Mouse (Mus musculus) heart, embryonic 16.5 days (tissue): ENCODE results near the gene Pparg. TPM values are rescaled to one million over a fixed set of nuclear protein-coding genes. Genes with fewer than 3 reads are reported as not detected.

Source experiments
- ATAC-seq: fragments of 200-750 bp; cut with Nextera tagmentation; replicated peaks from 2 replicates; pipeline ENCODE4 v1.8.0; 2017; ENCODE audit warnings: moderate number of reproducible peaks; ENCODE audit not compliant: insufficient read depth, low FRiP score; ENCODE audit errors: extremely low read depth
- H3K27ac ChIP-seq: fragments of 300-500 bp; sonication (generic); 2 replicates; pipeline ENCODE4 v1.5.1; 2014; ENCODE audit warnings: mild to moderate bottlenecking, low read length, control low read depth, moderate library complexity
- H3K27me3 ChIP-seq: fragments of 300-500 bp; sonication (generic); 2 replicates; pipeline ENCODE4 v1.6.1; 2014; ENCODE audit warnings: low read length, mixed read lengths; ENCODE audit not compliant: control insufficient read depth, insufficient read depth
- H3K36me3 ChIP-seq: fragments of 300-500 bp; sonication (generic); 2 replicates; pipeline ENCODE4 v1.6.1; 2014; ENCODE audit not compliant: control insufficient read depth, insufficient read depth
- H3K4me1 ChIP-seq: fragments of 300-500 bp; sonication (generic); 2 replicates; pipeline ENCODE4 v1.6.1; 2014; ENCODE audit warnings: low read length, mixed read lengths; ENCODE audit not compliant: control insufficient read depth, insufficient read depth
- H3K4me2 ChIP-seq: fragments of 300-500 bp; sonication (generic); 2 replicates; pipeline ENCODE4 v1.6.1; 2014; ENCODE audit warnings: low read depth, mild to moderate bottlenecking, control low read depth, low read length
- H3K4me3 ChIP-seq: fragments of 300-500 bp; sonication (generic); 2 replicates; pipeline ENCODE4 v1.5.1; 2014; ENCODE audit warnings: mild to moderate bottlenecking, control low read depth, low read length
- H3K9ac ChIP-seq: fragments of 300-500 bp; sonication (generic); 2 replicates; pipeline ENCODE4 v1.6.1; 2014; ENCODE audit warnings: low read length, control low read depth
- H3K9me3 ChIP-seq: fragments of 300-500 bp; sonication (generic); replicated peaks from 2 replicates; pipeline ENCODE4 v1.6.1; 2016; ENCODE audit warnings: low read length; ENCODE audit not compliant: control insufficient read depth
- WGBS: fragments of 180-500 bp; shearing (Covaris S2); extraction: QIAGEN DNeasy Blood & Tissue Kit; methylation state at CpG from one replicate; pipeline ENCODE4 v1.1.7; 2014; 5-methylcytosine and 5-hydroxymethylcytosine counted together
- polyA plus RNA-seq: library from polyadenylated mRNA; unstranded; fragments of >200 nt; fragmentation: Nextera tagmentation; extraction: Ambion mirVana; gene quantifications from 2 replicates; pipeline ENCODE4 v1.2.1, GENCODE M21; 2015

Pparg gene
- polyA plus RNA-seq, 1 experiment from 2014 or later = 4.0 TPM

GRCm38 (mm10) chr6:115503549-115504159 lies 142.9 kb downstream of the Pparg start:
- Histone ChIP-seq H3K27me3 (no peaks in the 10 kb centered on the region), H3K36me3 (no peaks in the 10 kb centered on the region), H3K9me3 (peaks cover 5% of the 10 kb centered on the region; the same call in 1 of the 2 replicates), H3K4me1 (0 out of 2 replicates have a peak, but pooled peaks cover 6% of the 10 kb centered on the region), H3K4me3 (no peak overlapping the region), H3K27ac (no peak overlapping the region), H3K9ac (no peak overlapping the region), H3K4me2 (no peak overlapping the region)
- ATAC-seq = no peak
- WGBS = 71% methylated on average over 10 of the region's 10 CpGs

GRCm38 (mm10) chr6:115504160-115504558 lies 143.4 kb downstream of the Pparg start:
- H3K27ac ChIP-seq = no peak overlapping the region
- H3K27me3 ChIP-seq = no peaks in the 10 kb centered on the region
- WGBS = 62% methylated on average over 3 of the region's 3 CpGs
- H3K36me3 ChIP-seq = no peaks in the 10 kb centered on the region
- H3K4me3 ChIP-seq = no peak overlapping the region
- peaks cover 5% of the 10 kb centered on the region; the same call in 1 of the 2 replicates for H3K9me3 ChIP-seq
- no peak for ATAC-seq
- no peak overlapping the region for H3K4me2 ChIP-seq
- no peak overlapping the region for H3K9ac ChIP-seq
- 0 out of 2 replicates have a peak, but pooled peaks cover 6% of the 10 kb centered on the region for H3K4me1 ChIP-seq

- Histone ChIP-seq H3K9me3 (peaks cover 5% of the 10 kb centered on the region; the same call in 1 of the 2 replicates), H3K4me2 (no peak overlapping the region), H3K9ac (no peak overlapping the region), H3K36me3 (no peaks in the 10 kb centered on the region), H3K27ac (no peak overlapping the region), H3K27me3 (no peaks in the 10 kb centered on the region), H3K4me1 (0 out of 2 replicates have a peak, but pooled peaks cover 6% of the 10 kb centered on the region), H3K4me3 (no peak overlapping the region)
- no peak for ATAC-seq
- 70% methylated on average over 5 of the region's 5 CpGs for WGBS
Observed at GRCm38 (mm10) chr6:115504915-115505314, 144.2 kb downstream of the Pparg start.

GRCm38 (mm10) chr6:115506425-115506824 lies 145.7 kb downstream of the Pparg start:
- peaks cover 5% of the 10 kb centered on the region; the same call in 1 of the 2 replicates for H3K9me3 ChIP-seq
- no peak overlapping the region for H3K4me3 ChIP-seq
- WGBS = 87% methylated on average over 1 of the region's 1 CpGs
- H3K4me1 ChIP-seq = no peaks in the 10 kb centered on the region
- no peaks in the 10 kb centered on the region for H3K36me3 ChIP-seq
- H3K27ac ChIP-seq = no peak overlapping the region
- ATAC-seq = no peak
- no peak overlapping the region for H3K4me2 ChIP-seq
- no peak overlapping the region for H3K9ac ChIP-seq
- no peaks in the 10 kb centered on the region for H3K27me3 ChIP-seq

GRCm38 (mm10) chr6:115511447-115511846 lies 150.7 kb downstream of the Pparg start:
- no peak overlapping the region for H3K4me2 ChIP-seq
- no peaks in the 10 kb centered on the region for H3K27me3 ChIP-seq
- H3K36me3 ChIP-seq = no peaks in the 10 kb centered on the region
- no peak for ATAC-seq
- WGBS = 90% methylated on average over 3 of the region's 3 CpGs
- H3K27ac ChIP-seq = no peak overlapping the region
- no peak overlapping the region for H3K9ac ChIP-seq
- no peak overlapping the region for H3K4me3 ChIP-seq
- peaks cover 5% of the 10 kb centered on the region; the same call in 1 of the 2 replicates for H3K9me3 ChIP-seq
- H3K4me1 ChIP-seq = no peaks in the 10 kb centered on the region

- Histone ChIP-seq H3K9me3 (peaks cover 3% of the 10 kb centered on the region; the same call in 1 of the 2 replicates), H3K9ac (no peak overlapping the region), H3K4me2 (no peak overlapping the region), H3K27ac (no peak overlapping the region), H3K27me3 (no peaks in the 10 kb centered on the region), H3K4me3 (no peak overlapping the region), H3K4me1 (no peaks in the 10 kb centered on the region), H3K36me3 (no peaks in the 10 kb centered on the region)
- ATAC-seq = no peak
- WGBS = 87% methylated on average over 4 of the region's 4 CpGs
Observed at GRCm38 (mm10) chr6:115513207-115513606, 152.5 kb downstream of the Pparg start.

- 69% methylated on average over 4 of the region's 4 CpGs for WGBS
- no peak overlapping the region for H3K9ac ChIP-seq
- H3K9me3 ChIP-seq = no peaks in the 10 kb centered on the region
- H3K4me3 ChIP-seq = no peak overlapping the region
- H3K4me1 ChIP-seq = no peaks in the 10 kb centered on the region
- no peaks in the 10 kb centered on the region for H3K36me3 ChIP-seq
- H3K27ac ChIP-seq = no peak overlapping the region
- H3K4me2 ChIP-seq = no peak overlapping the region
- ATAC-seq = no peak
- H3K27me3 ChIP-seq = peaks cover 2% of the 10 kb centered on the region; the same call in 1 of the 2 replicates
Observed at GRCm38 (mm10) chr6:115517904-115518303, 157.2 kb downstream of the Pparg start.

GRCm38 (mm10) chr6:115518352-115518751 lies 157.6 kb downstream of the Pparg start:
- Histone ChIP-seq H3K9ac (no peak overlapping the region), H3K9me3 (no peaks in the 10 kb centered on the region), H3K36me3 (no peaks in the 10 kb centered on the region), H3K27me3 (peaks cover 2% of the 10 kb centered on the region; the same call in 1 of the 2 replicates), H3K4me1 (peaks cover 2% of the 10 kb centered on the region; the same call in 1 of the 2 replicates), H3K4me3 (no peak overlapping the region), H3K27ac (no peak overlapping the region; the same call in 1 of the 2 replicates), H3K4me2 (no peak overlapping the region)
- ATAC-seq = no peak
- WGBS = 66% methylated on average over 2 of the region's 2 CpGs

- WGBS = 63% methylated on average over 12 of the region's 12 CpGs
- Histone ChIP-seq H3K36me3 (no peaks in the 10 kb centered on the region), H3K9ac (no peak overlapping the region), H3K4me1 (peaks cover 7% of the 10 kb centered on the region), H3K27me3 (peaks cover 2% of the 10 kb centered on the region; the same call in 1 of the 2 replicates), H3K4me3 (no peak overlapping the region), H3K27ac (no peak overlapping the region), H3K4me2 (no peak overlapping the region), H3K9me3 (no peaks in the 10 kb centered on the region)
- ATAC-seq = no peak
Observed at GRCm38 (mm10) chr6:115519275-115519699, 158.5 kb downstream of the Pparg start.
